Mouse (Mus musculus): ENCODE results near the gene Tmc8.

Gene Tmc8

GRCm38 (mm10) chr11:117781993-117782704 is at the start of gene Tmc8, which contains the start of gene Tmc6:
Tmc8 (plus strand) TSS chr11:117782076.
Tmc6 (minus strand) TSS chr11:117782198.
- peak; percentile 92 for DNase-seq

- DNase-seq: no peak
Observed at GRCm38 (mm10) chr11:117736037-117736689, 45.7 kb upstream of the Tmc8 start.

DNA sequence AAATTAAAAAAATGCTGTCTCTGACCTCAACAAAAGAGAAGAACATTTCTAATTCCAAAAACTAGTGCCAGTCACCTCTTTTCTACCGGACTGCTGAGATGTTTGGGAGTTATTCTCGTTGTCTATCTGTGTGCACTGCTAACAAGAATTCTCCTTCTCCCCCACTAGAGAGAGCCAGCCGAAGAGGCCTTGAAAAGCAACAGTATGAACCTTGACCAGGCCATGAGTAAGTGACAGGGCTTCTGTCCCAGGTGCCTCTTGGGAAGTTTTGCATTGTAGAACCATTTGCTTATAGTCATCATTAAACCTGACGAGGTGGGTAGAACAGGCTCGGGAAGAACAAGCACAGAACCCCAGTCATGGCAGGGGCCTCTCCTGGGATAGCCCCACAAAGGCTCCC is 43.8 kb upstream of the Tmc8 start:
- DNase-seq: no peak

DNA sequence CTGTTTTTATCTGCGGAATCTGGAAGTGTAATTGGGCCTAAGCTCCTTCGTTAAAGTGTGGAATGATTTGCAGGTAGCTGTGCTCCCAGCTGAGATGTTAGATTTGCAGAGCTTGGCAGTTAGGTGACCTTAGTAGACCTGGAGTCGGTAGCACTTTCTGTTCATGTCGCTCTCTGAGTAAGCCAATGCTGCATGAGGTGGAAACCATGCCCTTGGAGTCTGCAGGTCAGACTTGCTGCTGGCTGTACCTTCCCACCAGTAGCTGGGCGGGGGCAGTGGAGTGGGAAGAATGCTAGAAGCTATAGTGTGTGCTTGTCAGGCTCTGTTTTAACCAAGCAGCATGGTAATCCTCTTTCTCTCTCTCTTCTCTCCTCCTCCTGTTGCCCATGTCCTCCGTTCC is 40.7 kb upstream of the Tmc8 start:
- no peak for DNase-seq

DNA sequence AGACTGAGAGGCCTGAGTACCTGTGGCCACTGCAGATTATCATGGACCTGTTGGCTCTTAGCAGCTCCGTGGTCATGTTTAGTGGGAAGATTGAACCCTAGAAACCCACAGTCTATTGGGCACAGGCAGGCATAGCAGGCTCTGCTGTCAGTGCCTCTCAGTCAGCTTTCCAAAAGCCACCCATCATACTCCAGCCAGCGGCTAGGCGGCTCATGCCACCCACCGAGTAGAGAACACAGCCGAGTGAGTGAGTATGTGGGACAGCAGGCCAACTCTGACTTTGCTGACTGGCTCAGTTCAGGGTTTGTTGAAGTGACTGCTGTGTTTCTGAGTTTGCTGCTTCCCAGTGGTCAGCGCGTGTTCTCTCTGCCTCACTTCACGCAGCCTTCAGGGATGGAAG is 39.6 kb upstream of the Tmc8 start:
- DNase-seq: no peak

GRCm38 (mm10) chr11:117742715-117743114 is 39.2 kb upstream of the Tmc8 start:
- no peak for DNase-seq

- DNase-seq: no peak
Observed at GRCm38 (mm10) chr11:117743454-117744030, 38.3 kb upstream of the Tmc8 start.

GRCm38 (mm10) chr11:117748628-117749027 is 33.2 kb upstream of the Tmc8 start:
- DNase-seq: no peak

DNA sequence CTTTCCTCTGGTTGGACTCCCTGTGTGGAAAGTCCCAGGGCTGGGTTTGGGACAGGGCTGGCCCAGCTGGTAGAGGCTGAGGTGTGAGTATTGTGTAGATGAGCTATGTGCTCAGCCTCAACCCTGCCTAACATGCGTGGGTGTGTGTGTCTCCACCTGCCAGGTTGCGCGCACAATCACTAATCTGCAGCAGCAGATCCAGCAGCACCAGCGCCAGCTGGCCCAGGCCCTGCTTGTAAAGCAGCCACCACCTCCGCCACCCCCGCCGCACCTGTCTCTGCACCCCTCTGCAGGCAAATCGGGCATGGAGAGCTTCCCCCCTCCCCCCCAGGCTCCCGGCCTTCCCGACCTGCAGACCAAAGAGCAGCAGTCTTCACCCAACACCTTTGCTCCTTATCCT is 32.5 kb upstream of the Tmc8 start:
- no peak for DNase-seq

DNA sequence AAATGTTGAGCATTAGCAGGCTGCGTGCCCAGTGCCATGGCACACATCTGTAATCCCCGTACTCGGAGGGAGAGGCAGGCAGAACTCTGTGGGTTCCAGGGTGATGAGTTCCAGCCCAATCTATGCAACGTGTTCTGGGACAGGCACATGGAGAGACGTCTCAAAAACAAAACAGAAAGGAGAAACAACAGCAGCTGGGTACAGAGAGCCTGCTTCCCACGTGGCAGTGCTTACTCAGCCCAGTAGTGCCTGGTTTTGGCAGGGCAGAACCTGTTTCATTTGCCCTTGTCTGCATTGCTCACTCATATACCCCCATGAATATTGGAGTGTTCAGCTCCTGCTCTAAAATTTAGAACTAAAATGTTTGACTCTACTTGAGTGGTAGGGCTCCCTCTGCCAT is 30.3 kb upstream of the Tmc8 start:
- DNase-seq: no peak

GRCm38 (mm10) chr11:117755891-117756290 is 26.0 kb upstream of the Tmc8 start:
- DNase-seq: no peak

- DNase-seq: no peak
Observed at GRCm38 (mm10) chr11:117759267-117759666, 22.6 kb upstream of the Tmc8 start.

DNA sequence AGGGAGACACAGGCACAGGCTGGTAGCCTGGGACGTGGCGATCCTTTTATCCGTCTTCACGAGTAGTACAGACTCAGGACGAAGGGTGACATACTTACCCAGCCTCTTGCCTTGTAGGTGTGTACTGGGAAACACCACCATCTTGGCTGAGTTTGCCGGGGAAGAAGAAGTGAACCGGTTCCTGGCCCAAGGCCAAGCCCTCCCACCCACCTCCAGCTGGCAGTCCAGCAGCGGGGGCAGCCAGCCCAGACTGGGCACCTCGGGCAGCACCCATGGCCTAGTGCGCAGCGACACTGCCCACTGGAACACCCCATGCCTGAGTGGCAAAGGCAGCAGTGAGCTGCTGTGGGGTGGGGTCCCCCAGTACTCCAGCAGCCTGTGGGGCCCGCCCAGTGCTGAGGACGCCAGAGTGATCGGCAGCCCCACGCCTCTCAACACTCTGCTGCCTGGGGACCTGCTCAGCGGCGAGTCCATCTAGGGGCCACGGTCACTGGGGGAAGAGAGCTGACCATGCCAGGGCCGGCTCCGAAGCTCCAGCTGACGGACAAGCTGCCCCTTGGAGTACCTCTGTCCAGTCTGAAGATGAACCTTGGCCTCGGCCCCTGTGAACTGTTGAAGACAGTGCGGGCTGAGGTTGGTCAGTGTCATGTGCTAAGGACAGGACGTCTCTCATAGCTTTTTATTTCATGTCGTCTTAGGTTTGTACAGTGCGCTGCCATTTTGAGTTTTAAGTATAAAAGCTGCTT is 21.3 kb upstream of the Tmc8 start:
- DNase-seq: no peak

GRCm38 (mm10) chr11:117761801-117762200 is 20.1 kb upstream of the Tmc8 start:
- no peak for DNase-seq

- no peak for DNase-seq
Observed at GRCm38 (mm10) chr11:117762246-117762645, 19.6 kb upstream of the Tmc8 start.

DNA sequence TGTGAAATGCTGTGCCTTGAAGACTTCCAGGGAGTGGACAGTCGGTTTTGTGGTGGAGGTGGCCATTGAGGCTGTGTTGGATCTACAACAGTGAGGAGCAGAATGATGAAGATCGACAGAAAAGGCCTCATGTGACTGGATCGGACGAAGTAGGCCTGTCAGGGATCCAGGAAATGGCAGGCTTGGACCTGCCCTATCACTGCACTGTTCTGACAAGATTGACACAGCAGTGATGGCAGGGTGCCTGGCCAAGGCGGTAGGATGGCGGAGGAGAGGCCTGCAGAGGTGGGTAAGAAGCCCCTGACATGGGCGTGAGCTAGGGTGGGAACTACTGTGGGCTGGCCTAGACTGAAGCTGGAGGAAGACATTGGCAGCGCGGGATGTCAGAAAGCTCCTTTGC is 17.6 kb upstream of the Tmc8 start:
- DNase-seq: no peak

GRCm38 (mm10) chr11:117765361-117765760 is 16.5 kb upstream of the Tmc8 start:
- DNase-seq: no peak

- DNase-seq: no peak
Observed at GRCm38 (mm10) chr11:117766275-117766674, 15.6 kb upstream of the Tmc8 start.

DNA sequence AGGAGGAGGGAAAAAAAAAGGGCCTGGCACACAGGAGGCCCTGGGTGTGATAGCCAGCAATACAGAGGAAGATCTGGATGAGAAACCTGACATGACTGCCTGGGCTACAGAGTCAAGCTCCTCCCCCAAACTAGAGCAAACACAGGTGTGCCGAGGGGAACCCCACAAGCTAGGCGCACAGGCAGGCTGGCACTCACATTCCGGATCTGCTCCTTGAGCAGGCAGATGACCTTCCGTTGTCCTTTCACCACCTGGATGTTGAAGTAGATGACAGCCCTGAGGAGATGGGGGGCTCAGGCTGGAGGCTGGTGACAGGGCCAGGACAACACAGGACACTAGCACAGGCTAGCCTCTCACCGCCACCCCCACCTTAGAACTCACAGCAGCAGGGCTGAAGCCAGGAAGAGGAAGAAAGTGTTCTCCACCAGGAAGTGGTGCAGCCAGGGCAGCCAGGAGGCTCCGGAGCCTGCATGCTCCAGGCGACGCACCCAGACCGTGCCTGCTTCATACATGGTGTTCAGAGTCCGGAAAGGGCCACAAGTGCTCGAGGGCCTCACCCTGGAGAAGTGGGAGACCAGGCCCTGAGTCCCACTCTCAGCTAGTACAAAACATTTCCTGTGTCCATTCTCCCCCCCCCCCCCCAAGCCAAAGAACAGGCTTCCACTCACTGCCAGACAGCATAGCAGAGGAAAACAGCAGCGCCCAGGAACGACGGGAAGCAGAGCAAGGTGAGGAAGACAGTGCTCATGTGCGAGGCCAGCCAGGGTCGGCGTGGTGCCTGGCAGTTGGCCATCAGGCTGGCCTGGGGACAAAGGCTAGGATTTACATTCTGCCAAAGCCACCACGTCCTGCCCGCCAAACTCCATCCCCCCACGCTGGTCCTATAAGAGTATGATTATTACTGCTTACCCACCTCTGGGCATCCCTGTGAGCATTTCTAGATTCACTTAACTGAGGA is 12.9 kb upstream of the Tmc8 start:
- DNase-seq: no peak

- DNase-seq: no peak
Observed at GRCm38 (mm10) chr11:117769683-117770047, 12.2 kb upstream of the Tmc8 start.

DNA sequence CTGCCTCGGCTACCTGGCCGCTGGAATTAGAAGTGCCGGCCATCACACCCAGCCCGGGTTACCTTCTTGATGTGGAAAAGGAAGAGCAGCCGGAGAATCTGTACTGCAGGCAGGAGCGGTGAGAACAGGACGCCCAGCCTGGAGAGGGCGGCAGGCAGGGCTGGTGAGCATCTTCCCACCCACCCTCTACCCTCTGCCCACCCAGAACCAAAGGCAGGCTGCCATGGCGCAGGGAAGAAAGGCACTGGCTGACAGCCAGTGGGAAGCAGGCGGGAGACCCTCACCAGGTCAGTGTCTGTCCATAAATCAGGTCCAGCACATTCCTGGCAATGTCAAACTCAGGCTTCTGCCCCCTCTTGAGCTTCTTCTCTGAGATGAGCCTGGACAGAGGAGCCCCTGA is 11.5 kb upstream of the Tmc8 start:
- DNase-seq: no peak

DNA sequence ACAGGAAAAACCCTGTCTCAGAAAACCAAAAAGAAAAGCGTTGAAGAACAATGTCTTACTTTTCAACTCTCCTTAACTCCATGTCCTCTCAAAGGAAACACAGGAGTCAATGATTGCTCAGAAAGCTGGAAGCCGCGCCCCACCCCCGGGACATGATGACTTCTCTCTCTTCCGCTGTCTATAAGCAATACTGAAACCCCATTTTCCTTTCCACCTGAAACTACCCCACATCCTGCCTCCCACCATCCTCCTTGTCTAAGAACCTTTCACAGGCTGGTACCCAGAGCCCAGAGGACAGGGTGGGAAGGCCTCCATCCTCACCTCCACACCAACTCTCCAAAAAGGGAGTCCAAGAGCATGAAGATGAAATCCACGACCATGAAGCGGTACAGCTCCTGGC is 9.5 kb upstream of the Tmc8 start:
- DNase-seq: no peak

DNA sequence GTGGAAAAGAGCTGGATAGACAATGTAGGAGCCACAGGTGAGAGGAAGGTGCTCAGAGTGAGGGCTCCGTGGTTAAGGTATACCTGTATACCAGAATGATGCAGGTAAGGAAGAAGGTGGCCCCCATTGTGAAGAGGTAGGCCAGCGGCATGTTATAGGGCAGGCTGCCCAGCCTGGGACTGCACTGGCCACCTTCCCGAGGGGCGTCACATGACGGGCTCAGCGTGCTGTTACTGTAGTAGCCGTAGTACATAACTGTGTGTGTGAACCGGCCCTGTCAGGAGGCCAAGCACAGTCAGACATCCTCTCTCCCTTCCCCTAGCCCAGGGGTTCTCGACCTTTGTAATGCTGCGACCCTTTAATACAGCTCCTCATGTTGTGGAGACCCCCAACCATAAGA is 7.0 kb upstream of the Tmc8 start:
- DNase-seq: no peak

Data from thymus, postnatal 25 days (tissue).